Mouse (Mus musculus) gonadal fat pad, adult 2 months (tissue): ENCODE measurements at regions not wholly inside any gene's neighbourhood (a gene's known extent, or its start where the extent isn't known, plus 50 kb on each side); places are given as distances from the start of the nearest gene placed in this dataset.
"Not testable (repeated sequence)": the region's sequence is repeated elsewhere in the genome, so short reads cannot be mapped to it uniquely, and the experiment has no call there.

ENCODE experiments used
- DNase-seq: peaks from one replicate; pipeline ENCODE4 v3.0.0-alpha.2; 2012; ENCODE audit warnings: low read depth

- no peak for DNase-seq
Measured at GRCm38 (mm10) chr3:111194541-111194940, 943.7 kb upstream of the Prmt6 start.

GRCm38 (mm10) chr3:111166698-111167097 is 915.9 kb upstream of the Prmt6 start:
- no peak for DNase-seq

GRCm38 (mm10) chr3:111141196-111141595 is 890.4 kb upstream of the Prmt6 start:
- DNase-seq = not testable (repeated sequence)

- DNase-seq = no peak
Measured at GRCm38 (mm10) chr3:111108982-111109381, 858.2 kb upstream of the Prmt6 start.

- DNase-seq = no peak
Measured at GRCm38 (mm10) chr3:111102646-111103045, 851.8 kb upstream of the Prmt6 start.

GRCm38 (mm10) chr3:111074311-111074710 is 823.5 kb upstream of the Prmt6 start:
- DNase-seq = no peak

- DNase-seq = no peak
Measured at GRCm38 (mm10) chr3:111070301-111070700, 819.5 kb upstream of the Prmt6 start.

- no peak for DNase-seq
Measured at GRCm38 (mm10) chr3:111069843-111070242, 819.0 kb upstream of the Prmt6 start.

- peak; percentile 45 for DNase-seq
Measured at GRCm38 (mm10) chr3:111069156-111069555, 818.4 kb upstream of the Prmt6 start.

GRCm38 (mm10) chr3:111049638-111050037 is 798.8 kb upstream of the Prmt6 start:
- no peak for DNase-seq
